Mouse (Mus musculus) liver, adult 2 months (tissue): Measurements from ENCODE around the gene Rab11fip4.

Experiments used
- CTCF ChIP-seq: fragments of 200-500 bp; IDR thresholded peaks from 2 replicates; pipeline ENCODE4 v1.5.1; 2011; ENCODE audit warnings: low read depth, low read length, control low read depth
- POLR2A ChIP-seq: fragments of 200-500 bp; IDR thresholded peaks from 2 replicates; pipeline ENCODE4 v1.6.1; 2011; ENCODE audit warnings: low read length, control low read depth; ENCODE audit not compliant: insufficient read depth; ENCODE audit errors: extremely low read depth

- TF ChIP-seq POLR2A: no peak
- no peak for TF ChIP-seq CTCF
These were observed 65.5 kb downstream of the Rab11fip4 start for GRCm38 (mm10) chr11:79656491-79656890.
